Mouse (Mus musculus): Measurements from ENCODE around the gene 4930539E08Rik. TPM values are rescaled to one million over a fixed set of nuclear protein-coding genes. Genes with fewer than 3 reads are reported as not detected.

Gene 4930539E08Rik
- polyA plus RNA-seq, 1 experiment from 2014 or later = 0.02 TPM

DNA sequence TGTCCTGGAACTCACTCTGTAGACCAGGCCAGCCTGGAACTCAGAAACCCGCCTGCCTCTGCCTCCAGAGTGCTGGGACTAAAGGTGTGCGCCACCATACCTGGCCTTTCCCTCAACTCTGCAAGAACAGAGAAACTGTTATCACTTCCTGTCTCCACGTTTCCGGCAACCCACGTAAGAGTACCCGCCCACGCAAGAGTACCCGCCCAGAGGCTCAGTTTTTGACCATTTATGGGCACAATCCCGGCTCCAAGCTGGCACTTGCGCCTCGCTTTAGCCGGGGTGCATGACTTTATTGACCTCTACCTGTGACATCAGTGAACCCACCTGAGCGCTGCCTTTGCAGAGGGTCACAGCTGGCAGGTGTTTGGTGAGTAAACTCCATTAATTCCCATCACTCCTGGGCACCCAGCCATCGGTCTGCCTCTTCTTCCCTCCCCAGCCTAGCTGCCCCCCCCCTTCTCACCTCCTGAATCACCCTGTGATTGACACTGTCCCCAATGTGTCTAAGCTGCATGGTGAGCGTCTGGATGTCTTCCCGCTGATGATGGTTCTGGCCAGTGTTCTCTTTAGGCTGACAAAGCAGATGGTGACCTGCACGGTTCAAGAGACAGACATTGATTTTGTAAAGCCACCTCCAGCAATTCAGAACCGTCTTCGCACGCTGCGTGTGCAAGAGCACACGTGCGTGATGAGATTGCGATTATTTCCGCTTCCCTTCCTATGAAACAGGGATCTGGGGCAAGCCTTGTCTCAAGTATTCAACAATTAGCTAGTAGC lies 25.8 kb upstream of the 4930539E08Rik start:
- no peak for DNase-seq (ENCODE audit: extremely low spot score, low spot score)
- Histone ChIP-seq H3K36me3 (replicated peaks) (no peaks in the 10 kb centered on the region), H3K4me1 (no peaks in the 10 kb centered on the region), H3K9me3 (peaks cover 14% of the 10 kb centered on the region), H3K4me3 (no peak overlapping the region), H3K27me3 (ENCODE audit: poor library complexity, severe bottlenecking) (no peaks in the 10 kb centered on the region), H3K27ac (no peak overlapping the region)
- 93% methylated on average over 25 of the region's 25 CpGs for WGBS

DNA sequence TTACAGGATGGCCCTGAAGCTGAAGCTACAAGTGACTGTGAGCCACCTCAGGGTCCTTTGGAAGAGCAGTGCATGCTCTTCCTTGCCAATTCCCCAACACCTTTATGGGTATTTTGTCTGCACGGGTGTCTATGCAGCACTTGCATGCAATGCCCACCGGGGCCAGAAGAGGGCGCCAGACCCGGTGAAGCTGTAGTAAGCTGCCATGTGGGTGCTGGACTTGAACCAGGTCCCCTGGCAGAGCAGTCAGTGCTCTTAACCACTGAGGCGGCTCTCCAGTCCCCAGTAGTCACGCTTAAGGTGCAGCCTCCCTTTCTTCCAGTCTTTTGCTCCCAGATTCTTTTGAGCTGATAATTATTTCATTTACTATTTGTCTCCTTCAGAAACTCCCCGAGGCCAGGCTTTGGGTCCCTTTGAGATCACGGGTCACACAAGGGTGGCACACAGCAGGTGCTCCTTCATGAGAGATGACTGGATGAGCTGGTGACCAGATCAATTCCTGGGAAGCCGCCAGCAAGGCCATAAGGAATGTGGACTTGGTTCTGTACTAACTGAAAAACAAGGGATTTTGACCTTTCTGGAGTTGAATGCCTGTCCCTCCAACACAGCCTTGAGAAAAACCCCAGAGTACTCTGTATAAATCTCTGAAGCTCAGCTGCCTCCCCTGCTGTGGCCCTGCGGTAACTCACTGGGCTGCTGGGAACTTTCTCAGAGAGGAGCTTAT lies 21.7 kb upstream of the 4930539E08Rik start:
- Histone ChIP-seq H3K27ac (no peak overlapping the region), H3K27me3 (ENCODE audit: poor library complexity, severe bottlenecking) (no peaks in the 10 kb centered on the region), H3K4me1 (no peaks in the 10 kb centered on the region), H3K4me3 (no peak overlapping the region), H3K36me3 (replicated peaks) (no peaks in the 10 kb centered on the region), H3K9me3 (peaks cover 10% of the 10 kb centered on the region)
- WGBS = 83% methylated on average over 10 of the region's 10 CpGs
- no peak for DNase-seq (ENCODE audit: extremely low spot score, low spot score)

- no peak for DNase-seq (ENCODE audit: extremely low spot score, low spot score)
- Histone ChIP-seq H3K36me3 (replicated peaks) (no peaks in the 10 kb centered on the region), H3K9me3 (peaks cover 8% of the 10 kb centered on the region), H3K27ac (no peak overlapping the region), H3K4me3 (no peak overlapping the region), H3K27me3 (ENCODE audit: poor library complexity, severe bottlenecking) (no peaks in the 10 kb centered on the region), H3K4me1 (0 out of 2 replicates have a peak, but pooled peaks cover 5% of the 10 kb centered on the region)
- WGBS = 84% methylated on average over 7 of the region's 7 CpGs
Measured at GRCm38 (mm10) chr17:28936133-28936532, 21.0 kb upstream of the 4930539E08Rik start.

DNA sequence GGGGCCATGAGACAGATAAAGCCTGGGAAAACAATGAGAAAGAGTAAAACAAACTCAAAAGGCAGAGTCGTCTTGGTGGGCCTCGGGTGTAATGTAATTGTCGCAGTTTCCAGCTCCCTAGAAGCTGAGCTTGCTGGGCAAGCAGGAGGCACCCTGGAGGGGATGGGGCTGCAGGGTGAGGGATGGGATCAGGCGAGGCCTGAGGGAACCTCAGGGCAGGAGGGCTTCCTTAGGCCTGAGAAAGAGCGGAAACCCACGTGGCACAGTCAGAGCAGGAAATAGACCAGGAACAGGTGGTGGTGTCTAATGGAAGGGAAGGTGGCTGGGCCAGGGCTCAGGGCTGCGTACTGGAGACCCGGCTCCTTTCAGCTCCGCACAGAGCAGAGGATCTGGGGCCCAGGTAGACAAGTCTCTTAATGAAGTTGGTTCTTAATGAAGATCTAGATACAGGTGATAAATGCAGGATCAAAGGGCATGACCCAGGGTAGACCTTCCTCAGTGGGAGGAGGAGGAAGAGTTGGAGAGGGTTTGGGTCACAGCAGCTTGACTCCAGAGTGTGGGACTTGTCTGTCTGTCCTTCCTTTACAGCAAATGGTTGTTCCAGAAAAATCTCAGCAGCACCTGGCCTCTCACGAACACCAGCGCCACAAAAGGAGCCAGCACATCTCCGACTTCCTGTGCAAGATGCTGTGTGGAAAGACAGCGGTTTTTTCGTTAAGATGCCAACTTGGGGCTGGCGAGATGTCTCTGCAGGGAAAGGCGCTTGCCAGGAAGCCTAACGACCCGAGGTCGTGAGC lies 19.2 kb upstream of the 4930539E08Rik start:
- H3K4me3 ChIP-seq = no peak overlapping the region
- 80% methylated on average over 19 of the region's 19 CpGs for WGBS
- no peaks in the 10 kb centered on the region for H3K27me3 ChIP-seq (ENCODE audit: poor library complexity, severe bottlenecking)
- no peaks in the 10 kb centered on the region for H3K36me3 ChIP-seq (replicated peaks)
- DNase-seq (ENCODE audit: extremely low spot score, low spot score) = no peak
- no peak overlapping the region; the same call in 1 of the 2 replicates for H3K27ac ChIP-seq
- H3K9me3 ChIP-seq = peaks cover 4% of the 10 kb centered on the region; the same call in 1 of the 2 replicates
- H3K4me1 ChIP-seq = peaks cover 16% of the 10 kb centered on the region

DNA sequence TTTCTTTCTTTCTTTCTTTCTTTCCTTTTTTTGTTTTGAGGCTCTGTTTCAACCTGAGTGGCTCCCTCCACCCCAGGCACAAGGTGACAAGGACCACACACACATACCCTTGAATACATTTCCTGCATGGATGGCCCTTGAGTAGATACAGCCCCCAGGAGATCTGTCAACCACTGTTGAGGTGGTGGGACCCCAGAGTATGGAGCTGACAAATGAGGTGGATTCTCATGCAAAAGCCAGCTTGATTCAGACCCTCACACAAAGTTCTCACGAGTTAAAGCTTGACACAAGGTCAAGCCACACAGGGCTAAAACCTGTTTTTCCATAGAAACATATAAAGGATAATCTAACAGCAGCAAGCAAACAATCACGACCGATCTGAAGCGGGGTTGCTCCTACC lies 17.1 kb upstream of the 4930539E08Rik start:
- H3K4me3 ChIP-seq = no peak overlapping the region
- H3K36me3 ChIP-seq (replicated peaks) = no peaks in the 10 kb centered on the region
- peaks cover 16% of the 10 kb centered on the region for H3K4me1 ChIP-seq
- WGBS = 91% methylated on average over 4 of the region's 4 CpGs
- no peak for DNase-seq (ENCODE audit: extremely low spot score, low spot score)
- H3K27me3 ChIP-seq (ENCODE audit: poor library complexity, severe bottlenecking) = no peaks in the 10 kb centered on the region
- peaks cover 4% of the 10 kb centered on the region; the same call in 1 of the 2 replicates for H3K9me3 ChIP-seq
- no peak overlapping the region for H3K27ac ChIP-seq

DNA sequence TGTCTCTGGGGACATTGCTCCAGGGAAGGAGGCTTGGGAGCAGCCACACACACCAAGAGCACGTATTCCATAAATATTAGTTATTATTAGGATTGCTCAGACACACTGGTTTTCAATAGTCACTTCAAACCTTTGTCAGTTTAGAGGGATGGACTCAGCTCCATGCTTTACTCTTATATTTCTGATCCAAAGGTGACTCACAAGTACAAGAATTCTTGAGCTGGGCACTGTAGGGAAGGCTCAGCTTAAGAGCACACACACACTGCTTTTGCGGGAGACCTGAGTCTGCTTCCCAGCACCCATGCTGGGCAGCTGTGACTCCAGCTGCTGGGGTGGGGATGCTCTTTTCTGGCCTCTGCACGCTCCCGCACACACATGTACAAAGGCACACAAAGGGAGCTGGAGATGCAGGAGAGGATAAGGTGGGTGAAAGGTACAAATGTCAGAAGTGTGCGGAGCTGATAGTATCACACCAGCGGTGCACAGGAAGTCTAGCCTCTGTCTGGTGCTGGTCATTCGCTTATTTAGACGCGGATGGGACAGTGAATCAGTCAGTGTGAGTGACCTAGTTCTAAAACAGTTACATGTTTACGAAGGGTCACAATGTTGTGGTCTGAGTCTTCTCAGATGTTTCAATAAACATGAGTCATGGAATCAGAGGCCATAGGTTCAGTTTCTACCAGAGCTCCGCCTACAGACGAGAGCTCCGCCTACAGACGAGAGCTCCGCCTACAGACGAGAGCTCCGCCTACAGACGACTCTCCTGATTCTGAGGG lies 16.5 kb upstream of the 4930539E08Rik start:
- no peaks in the 10 kb centered on the region for H3K27me3 ChIP-seq (ENCODE audit: poor library complexity, severe bottlenecking)
- no peak for DNase-seq (ENCODE audit: extremely low spot score, low spot score)
- peak overlapping the region; percentile 86; the same call in 1 of the 2 replicates for H3K27ac ChIP-seq
- H3K4me1 ChIP-seq = peaks cover 16% of the 10 kb centered on the region
- no peaks in the 10 kb centered on the region for H3K36me3 ChIP-seq (replicated peaks)
- H3K4me3 ChIP-seq = no peak overlapping the region
- H3K9me3 ChIP-seq = peaks cover 3% of the 10 kb centered on the region; the same call in 1 of the 2 replicates
- 93% methylated on average over 18 of the region's 18 CpGs for WGBS

GRCm38 (mm10) chr17:28930392-28931074 lies 15.4 kb upstream of the 4930539E08Rik start:
- H3K36me3 ChIP-seq (replicated peaks) = no peaks in the 10 kb centered on the region
- H3K27ac ChIP-seq = peak overlapping the region; percentile 86
- H3K4me1 ChIP-seq = peaks cover 22% of the 10 kb centered on the region
- peak; percentile 41 for DNase-seq (ENCODE audit: extremely low spot score, low spot score)
- peak overlapping the region; percentile 23 for H3K4me3 ChIP-seq
- H3K27me3 ChIP-seq (ENCODE audit: poor library complexity, severe bottlenecking) = no peaks in the 10 kb centered on the region
- no peaks in the 10 kb centered on the region for H3K9me3 ChIP-seq
- 38% methylated on average over 14 of the region's 14 CpGs for WGBS

- no peak for DNase-seq (ENCODE audit: extremely low spot score, low spot score)
- H3K9me3 ChIP-seq = no peaks in the 10 kb centered on the region
Measured at GRCm38 (mm10) chr17:28929369-28929768, 14.2 kb upstream of the 4930539E08Rik start.

DNA sequence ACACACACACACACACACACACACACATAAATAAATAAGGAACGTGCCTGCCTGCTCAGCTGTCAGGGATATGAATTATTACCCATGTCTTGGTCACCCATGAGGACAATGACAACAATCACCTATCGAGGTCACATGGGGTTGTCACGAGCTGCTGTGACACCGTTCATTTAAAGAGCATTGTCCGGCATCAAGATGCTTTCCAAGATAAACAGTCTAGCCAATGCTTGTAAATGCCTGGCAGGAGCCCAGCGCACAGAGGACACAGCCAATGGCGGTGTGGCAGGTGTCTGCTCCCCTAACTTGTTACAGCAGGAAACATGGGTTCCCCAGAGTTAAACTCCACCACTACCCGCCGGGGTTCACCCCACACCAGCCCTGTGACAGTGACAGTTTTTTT lies 12.9 kb upstream of the 4930539E08Rik start:
- H3K27ac ChIP-seq = no peak overlapping the region
- WGBS = 93% methylated on average over 9 of the region's 9 CpGs
- H3K27me3 ChIP-seq (ENCODE audit: poor library complexity, severe bottlenecking) = no peaks in the 10 kb centered on the region
- peaks cover 31% of the 10 kb centered on the region for H3K4me1 ChIP-seq
- DNase-seq (ENCODE audit: extremely low spot score, low spot score) = no peak
- H3K9me3 ChIP-seq = no peaks in the 10 kb centered on the region
- H3K4me3 ChIP-seq = no peak overlapping the region
- H3K36me3 ChIP-seq (replicated peaks) = no peaks in the 10 kb centered on the region

More at GRCm38 (mm10) chr17:28929369-28929768, 14.2 kb upstream of the 4930539E08Rik start:
- Histone ChIP-seq H3K36me3 (replicated peaks) (no peaks in the 10 kb centered on the region), H3K4me1 (peaks cover 22% of the 10 kb centered on the region), H3K27me3 (ENCODE audit: poor library complexity, severe bottlenecking) (no peaks in the 10 kb centered on the region), H3K4me3 (no peak overlapping the region), H3K27ac (no peak overlapping the region)
- WGBS = 95% methylated on average over 4 of the region's 4 CpGs

DNA sequence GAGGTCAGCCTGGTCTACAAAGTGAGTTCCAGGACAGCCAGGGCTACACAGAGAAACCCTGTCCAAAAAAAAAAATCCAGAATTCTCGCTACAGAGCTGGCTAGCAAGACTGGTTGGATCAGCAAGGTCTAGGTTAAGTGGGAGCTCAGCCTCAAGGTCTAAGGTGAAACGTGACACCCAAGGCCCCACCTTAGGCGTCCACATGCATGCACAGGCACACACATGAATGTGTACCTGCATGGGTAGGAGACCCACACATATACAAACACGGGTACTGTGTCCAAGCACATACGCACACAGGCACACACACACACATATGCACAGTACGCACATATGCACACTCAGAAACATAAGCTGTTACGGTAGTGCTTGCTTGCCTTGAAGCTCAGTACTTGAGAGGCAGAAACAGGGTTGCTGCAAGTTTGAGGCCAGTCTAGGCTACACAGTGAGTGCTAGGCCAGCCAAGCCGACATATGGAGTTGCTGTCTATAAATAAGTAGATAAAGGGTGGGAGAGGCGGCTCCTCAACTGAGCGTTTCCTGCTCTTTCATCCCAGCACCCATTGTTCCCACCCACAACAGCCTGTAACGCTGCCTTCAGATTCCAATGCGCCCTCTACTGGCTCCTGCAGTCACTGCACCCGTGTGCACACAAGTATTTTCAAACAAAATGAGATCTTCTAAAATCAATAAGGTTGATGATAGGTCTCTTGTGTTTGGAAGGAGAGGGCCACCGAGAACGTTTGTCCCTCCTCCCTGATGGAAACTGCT lies 11.9 kb upstream of the 4930539E08Rik start:
- H3K4me3 ChIP-seq = no peak overlapping the region
- H3K36me3 ChIP-seq (replicated peaks) = no peaks in the 10 kb centered on the region
- peaks cover 34% of the 10 kb centered on the region for H3K4me1 ChIP-seq
- H3K27ac ChIP-seq = no peak overlapping the region
- DNase-seq (ENCODE audit: extremely low spot score, low spot score) = peak; percentile 58
- WGBS = 51% methylated on average over 15 of the region's 15 CpGs
- H3K9me3 ChIP-seq = no peaks in the 10 kb centered on the region
- H3K27me3 ChIP-seq (ENCODE audit: poor library complexity, severe bottlenecking) = no peaks in the 10 kb centered on the region

DNA sequence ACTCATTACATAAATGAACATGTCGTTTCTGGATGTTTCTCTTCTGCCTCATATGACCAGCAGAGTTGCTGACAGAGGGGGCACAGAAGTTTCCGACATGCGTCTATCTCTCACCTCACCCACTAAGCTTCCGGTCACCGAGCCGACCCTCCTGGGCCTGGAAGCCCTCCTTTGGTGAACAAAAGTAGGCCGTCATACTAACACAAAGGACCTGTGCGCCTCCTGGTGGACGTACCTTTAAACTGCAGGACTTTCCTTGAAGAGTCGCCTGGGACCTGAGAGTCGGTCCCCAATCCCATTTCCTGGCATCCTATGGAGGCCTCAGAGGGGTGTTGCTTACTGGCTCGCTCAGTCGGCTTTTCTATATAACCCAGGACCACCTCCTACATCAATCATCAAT lies 11.3 kb upstream of the 4930539E08Rik start:
- Histone ChIP-seq H3K4me1 (peaks cover 31% of the 10 kb centered on the region), H3K4me3 (no peak overlapping the region), H3K9me3 (no peaks in the 10 kb centered on the region), H3K27me3 (ENCODE audit: poor library complexity, severe bottlenecking) (no peaks in the 10 kb centered on the region), H3K27ac (no peak overlapping the region), H3K36me3 (replicated peaks) (no peaks in the 10 kb centered on the region)
- peak; percentile 83 for DNase-seq (ENCODE audit: extremely low spot score, low spot score)
- 14% methylated on average over 13 of the region's 13 CpGs for WGBS

All from forebrain, embryonic 10.5 days (tissue).